Mouse (Mus musculus): ENCODE results near the gene Nectin1.

GRCm38 (mm10) chr9:43757972-43758965 lies 14.5 kb downstream of the Nectin1 start:
- TF ChIP-seq CTCF (IDR thresholded peaks at IDR 0.05; ENCODE audit: low read depth, low read length), result no peak
- TF ChIP-seq EP300 (IDR thresholded peaks at IDR 0.05; ENCODE audit: insufficient read depth, low read depth, low read length), result no peak

Data from ES-Bruce4 (cell line).